Mouse (Mus musculus): ENCODE results near the gene Psmd1.

DNA sequence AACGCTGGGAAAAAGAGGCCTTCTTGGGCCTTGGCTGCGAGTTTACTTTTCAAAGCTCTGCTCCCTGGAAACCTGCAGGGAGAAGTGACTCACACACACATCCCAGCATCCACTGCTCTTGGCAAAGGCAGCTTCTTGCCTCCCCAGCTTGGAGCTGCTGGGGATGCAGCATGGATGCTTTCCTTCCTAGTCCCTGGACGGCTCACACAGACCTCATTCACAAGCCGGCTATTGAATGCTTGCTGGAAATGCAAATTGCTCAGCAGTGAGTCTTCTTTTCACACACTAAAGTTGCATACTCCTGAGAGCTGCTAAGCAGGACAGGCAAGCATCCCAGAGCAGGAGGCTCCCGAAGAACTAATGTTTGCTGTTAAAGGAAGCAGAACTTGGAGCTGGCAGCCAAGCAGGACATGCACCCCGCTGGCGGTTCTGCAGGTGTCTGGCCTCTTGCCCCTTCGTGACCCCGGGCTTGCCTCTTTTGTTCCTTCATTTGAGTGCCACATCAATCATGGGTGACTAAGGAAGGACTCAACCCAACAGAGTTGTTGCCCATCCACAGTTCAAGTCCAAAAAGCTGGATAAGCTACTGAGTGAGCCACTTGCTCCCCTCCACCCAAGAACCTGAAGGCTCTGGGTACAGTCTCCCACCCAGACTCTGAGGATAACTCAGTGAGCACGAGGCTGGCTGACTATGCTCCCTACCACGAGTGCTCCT, 31.8 kb upstream of the Psmd1 start:
- TF ChIP-seq CTCF (IDR thresholded peaks at IDR 0.05; ENCODE audit: extremely low read depth, insufficient read depth, low read length) (no peak), POLR2A (IDR thresholded peaks at IDR 0.05; ENCODE audit: extremely low read depth, insufficient read depth, low read length) (peak; percentile 50; the same call in 1 of the 2 replicates)
